Mouse (Mus musculus) brain, adult 2 months (tissue): ENCODE results near the gene Tmem164.
"Not testable (repeated sequence)": the region's sequence is repeated elsewhere in the genome, so short reads cannot be mapped to it uniquely, and the experiment has no call there.

Source experiments
- DNase-seq: peaks from one replicate; pipeline ENCODE4 v3.0.0; 2011; ENCODE audit warnings: low read depth, low spot score

Tmem164 gene

GRCm38 (mm10) chrX:142681056-142681615, at the start of gene Tmem164:
TSS of gene Tmem164 (plus strand) at chrX:142681406.
- peak; percentile 86 for DNase-seq

GRCm38 (mm10) chrX:142632990-142633389, 48.2 kb upstream of the Tmem164 start:
- DNase-seq: not testable (repeated sequence)

GRCm38 (mm10) chrX:142647202-142647601, 34.0 kb upstream of the Tmem164 start:
- no peak for DNase-seq

- DNase-seq: peak; percentile 28
Observed at GRCm38 (mm10) chrX:142650117-142650764, 31.0 kb upstream of the Tmem164 start.

- no peak for DNase-seq
Observed at GRCm38 (mm10) chrX:142664704-142665422, 16.3 kb upstream of the Tmem164 start.

GRCm38 (mm10) chrX:142665423-142665805, 15.8 kb upstream of the Tmem164 start:
- no peak for DNase-seq

DNA sequence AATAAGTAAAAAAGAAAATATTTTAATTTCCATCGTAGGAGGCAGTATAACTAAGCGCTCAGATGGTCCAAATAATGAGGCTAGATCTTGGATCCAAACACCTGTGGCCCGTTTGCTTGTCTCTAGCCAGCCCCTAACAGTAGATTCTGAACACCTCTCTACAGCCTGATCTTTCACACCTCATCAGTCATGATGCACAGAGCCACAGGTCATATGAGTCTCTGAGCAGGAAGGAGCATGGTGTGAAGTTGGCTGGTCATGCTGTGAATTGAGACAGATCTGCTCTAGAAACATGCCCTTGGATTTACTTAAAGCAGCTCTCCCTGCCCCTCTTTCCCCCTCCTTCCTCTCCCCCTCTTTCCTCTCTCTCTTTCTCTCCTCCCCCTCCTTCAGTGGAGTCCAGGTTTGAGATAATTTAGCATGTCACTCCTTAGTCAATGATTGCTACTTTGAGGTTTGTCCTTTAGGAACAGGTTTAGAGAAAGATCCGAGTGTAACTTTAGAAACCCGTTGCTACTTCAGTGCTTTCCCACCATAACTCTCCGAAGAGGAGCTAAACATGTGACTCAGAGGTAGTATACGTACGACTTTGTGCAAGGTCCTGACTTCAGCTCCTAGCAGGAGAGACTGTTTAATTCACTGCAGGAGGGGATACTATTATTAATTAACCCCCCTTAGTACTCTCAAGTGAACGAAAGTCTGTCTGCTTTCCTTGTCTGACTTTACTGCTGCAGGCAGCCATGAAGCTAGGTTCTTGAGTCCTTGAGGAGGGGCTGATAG, 11.7 kb upstream of the Tmem164 start:
- DNase-seq: no peak

DNA sequence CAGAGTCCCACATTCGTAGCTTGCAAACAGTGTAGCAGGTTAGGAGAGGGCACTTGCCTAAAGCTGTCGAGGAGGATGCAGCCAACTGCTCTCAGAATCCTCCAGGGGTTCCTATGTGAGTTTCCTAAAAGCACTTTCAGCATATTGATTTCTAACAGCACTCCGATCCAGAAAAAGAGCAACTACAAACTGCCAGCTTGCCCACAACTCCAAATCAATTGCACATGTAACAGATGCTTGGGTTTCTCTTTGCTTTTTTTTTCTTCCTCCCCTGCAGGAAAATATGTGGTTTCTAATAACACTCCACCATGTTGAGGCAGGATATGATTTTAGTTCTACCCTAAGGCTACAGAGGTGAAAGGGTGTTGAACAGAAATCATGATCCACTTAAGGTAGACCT, 11.1 kb upstream of the Tmem164 start:
- no peak for DNase-seq

- DNase-seq: no peak
Observed at GRCm38 (mm10) chrX:142671141-142671540, 10.1 kb upstream of the Tmem164 start.

DNA sequence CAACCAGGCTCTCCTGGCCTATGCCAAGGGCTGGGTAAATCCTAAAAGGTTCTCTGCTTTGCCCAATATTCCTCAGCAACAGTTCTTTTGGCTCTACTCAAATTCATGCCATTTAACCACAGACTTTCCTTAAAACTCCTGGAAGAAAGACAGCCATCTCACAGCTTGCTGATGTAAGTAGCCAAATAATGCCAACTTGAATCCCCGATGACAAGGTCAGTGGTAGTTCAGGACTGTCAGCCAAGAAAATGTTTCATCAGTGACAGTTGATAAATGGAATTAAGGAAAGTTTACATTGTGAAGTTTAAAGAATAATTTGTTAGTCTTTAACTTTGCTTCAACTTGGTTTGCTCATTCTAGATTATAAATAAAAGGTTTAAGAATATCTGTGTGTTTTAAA, 8.5 kb upstream of the Tmem164 start:
- DNase-seq: no peak

GRCm38 (mm10) chrX:142677193-142677592, 4.0 kb upstream of the Tmem164 start:
- no peak for DNase-seq

- DNase-seq: no peak
Observed at GRCm38 (mm10) chrX:142678499-142679474, 2.4 kb upstream of the Tmem164 start.

DNA sequence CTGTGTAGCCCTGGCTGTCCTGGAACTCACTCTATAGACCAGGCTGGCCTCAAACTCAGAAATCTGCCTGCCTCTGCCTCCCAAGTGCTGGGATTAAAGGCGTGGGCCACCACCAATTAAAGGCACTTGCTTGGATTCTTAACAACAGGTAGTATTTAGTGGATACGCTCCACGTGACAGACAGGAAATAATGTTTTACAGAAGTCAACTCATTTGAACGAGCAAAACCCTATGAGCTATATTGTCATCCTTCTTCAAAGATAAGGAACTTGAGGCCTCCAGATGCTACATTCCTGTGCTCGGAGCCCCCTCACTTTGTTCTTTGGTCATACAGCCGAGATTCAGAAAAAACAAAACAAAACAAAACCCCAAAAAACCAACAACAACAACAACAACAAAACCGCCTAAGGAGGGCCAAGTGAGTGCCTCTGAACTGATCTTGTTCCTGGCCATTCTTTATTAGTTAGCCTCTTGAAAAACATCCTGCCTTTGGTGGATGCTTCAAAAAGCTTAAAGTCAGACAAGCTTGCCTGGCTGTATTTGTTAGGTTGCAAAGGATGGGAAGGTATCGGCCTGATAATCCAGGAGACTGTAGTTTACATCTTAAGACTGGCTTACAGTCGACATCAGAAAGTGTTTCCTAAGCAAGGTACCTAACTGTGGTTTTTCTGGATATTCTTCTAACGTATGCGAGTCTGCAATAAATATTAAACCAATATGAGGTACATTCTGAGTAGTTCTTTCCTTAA, 1.5 kb upstream of the Tmem164 start:
- no peak for DNase-seq

DNA sequence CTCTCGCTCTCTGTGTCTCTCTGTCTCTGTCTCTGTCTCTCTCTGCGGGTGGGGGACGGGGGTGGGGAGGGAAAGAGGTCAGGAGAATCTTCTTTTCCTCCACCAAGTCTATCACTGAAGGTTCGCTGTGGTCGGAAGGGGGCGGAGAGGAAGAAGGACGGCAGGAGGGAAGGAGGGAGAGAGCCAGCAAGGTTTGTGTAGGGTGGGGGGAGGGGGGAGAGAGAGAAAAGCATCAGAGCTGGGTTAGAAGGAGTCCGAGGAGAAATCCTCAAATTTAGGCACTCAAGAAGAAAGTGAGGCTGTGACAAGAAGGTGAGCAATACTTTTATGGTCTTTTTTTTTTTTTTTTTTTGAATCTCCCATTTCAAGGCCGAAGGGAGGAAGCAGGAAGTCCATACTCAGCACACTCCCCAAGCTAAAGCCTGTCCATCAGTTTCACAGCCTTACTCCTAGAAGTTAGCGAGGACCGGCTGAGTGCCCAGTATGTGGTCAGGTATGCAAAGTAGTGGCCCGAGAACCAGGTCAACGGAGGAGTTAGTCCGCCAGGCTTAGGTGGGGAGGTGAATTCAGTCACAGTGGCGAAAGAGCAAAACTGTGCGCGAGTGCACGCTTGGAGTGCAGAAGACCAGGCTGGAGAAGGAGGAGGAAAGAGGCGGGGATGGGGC, 683 bp upstream of the Tmem164 start:
- DNase-seq: peak; percentile 30

GRCm38 (mm10) chrX:142681616-142682141, 473 bp downstream of the Tmem164 start:
- peak; percentile 29 for DNase-seq

- DNase-seq: no peak
Observed at GRCm38 (mm10) chrX:142682176-142682820, 1.1 kb downstream of the Tmem164 start.

- no peak for DNase-seq
Observed at GRCm38 (mm10) chrX:142682990-142683389, 1.8 kb downstream of the Tmem164 start.

DNA sequence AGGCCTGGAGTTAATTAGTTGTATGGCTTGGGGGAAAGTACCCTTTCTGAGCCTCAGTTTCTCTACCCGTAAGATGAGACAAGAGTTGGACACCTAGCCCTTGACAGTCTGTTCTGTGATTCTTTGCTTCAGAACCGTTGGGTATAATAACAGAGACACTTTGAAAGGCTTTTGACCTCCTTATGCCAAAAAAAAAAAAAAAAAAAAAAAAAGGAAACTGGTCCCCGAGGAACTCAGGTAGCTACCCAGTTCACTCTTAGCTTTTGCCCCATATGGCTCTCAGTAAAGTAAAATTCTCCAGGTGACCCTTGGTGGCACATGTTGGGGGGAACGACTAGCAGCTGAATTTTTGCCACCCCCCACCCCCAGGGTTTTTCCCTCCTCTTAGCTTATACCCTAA, 3.5 kb downstream of the Tmem164 start:
- DNase-seq: no peak

DNA sequence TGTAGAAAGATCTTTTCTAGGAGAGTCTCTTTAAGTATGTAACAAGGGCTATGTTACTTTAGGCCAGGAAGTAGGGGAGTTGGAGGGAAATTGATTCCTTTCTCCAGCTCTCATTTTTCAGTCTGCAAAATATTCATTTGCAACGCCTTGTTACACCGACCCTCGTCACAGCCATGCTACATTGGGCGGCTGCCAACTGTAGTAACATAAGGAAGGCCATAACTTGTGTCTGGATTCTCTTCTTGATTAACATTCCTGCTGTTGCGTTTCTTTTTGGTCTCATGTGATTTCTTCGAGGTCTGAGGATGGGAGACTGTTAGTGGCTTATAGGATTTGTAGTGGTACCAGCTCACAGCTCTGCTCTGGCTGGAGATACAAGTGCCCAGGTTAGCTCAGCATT, 4.5 kb downstream of the Tmem164 start:
- no peak for DNase-seq
